ENCODE assay signal across 8 mouse cellular contexts in the genomic region with DNA sequence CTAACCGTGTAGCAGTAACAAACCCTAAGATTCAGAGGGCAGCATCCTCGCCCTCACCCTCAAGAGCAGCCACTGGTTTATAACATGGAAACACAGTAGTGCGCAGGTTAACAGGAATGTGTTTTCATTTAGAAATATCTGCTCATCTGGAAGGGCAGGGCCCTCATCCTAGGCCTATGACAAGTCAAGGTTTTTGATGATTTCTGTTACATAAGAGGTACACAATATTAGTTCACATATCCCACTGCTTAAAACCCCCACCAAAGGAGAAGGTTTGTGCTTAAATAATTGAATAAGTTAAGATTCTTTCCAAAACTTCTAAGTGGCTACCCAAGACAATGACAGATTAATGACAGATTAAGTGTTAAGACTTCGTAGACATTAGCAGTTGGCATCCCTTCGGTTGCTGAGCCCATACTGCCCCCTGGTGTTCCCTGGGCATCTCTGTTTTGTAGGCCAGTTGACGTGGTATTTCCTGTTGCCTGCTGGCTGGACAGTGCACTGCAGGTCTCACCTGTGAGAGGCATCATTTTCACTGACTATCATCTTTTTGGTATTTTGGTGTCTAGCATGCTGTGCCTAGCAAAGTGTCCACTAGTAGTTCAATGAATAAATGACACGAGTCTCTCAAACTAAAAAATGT.
A peak's percentile ranks its signal among the peaks of the same experiment; 100 is the strongest.
DNase-seq lines count a peak whose midpoint lies in the region; ATAC-seq and TF ChIP-seq lines count a peak whose summit lies in the region.

No protein-coding gene starts in this region.

- 0 out of 2 replicates have a peak, but pooled peaks have one; percentile 42 for ATAC-seq in liver, embryonic 15.5 days (ENCODE audit: insufficient read depth)
- peak; percentile 85 for ATAC-seq in neural tube, embryonic 14.5 days (ENCODE audit: low read depth)

- H3K9ac ChIP-seq in liver, embryonic 15.5 days = no peak overlapping the region
- no peak overlapping the region for H3K9ac ChIP-seq in neural tube, embryonic 14.5 days (replicated peaks; ENCODE audit: low read depth, low read length)

- no peaks in the 10 kb centered on the region for H3K27me3 ChIP-seq in liver, embryonic 15.5 days
- H3K27me3 ChIP-seq in neural tube, embryonic 14.5 days (ENCODE audit: control insufficient read depth, insufficient read depth, low read length) = no peaks in the 10 kb centered on the region
- no peaks in the 10 kb centered on the region for H3K27me3 ChIP-seq in testis, adult 2 months (ENCODE audit: control insufficient read depth, insufficient read depth, low read length)

- no peaks in the 10 kb centered on the region for H3K9me3 ChIP-seq in liver, embryonic 15.5 days (replicated peaks)
- H3K9me3 ChIP-seq in neural tube, embryonic 14.5 days (ENCODE audit: control insufficient read depth, low read length) = no peaks in the 10 kb centered on the region

- 42% methylated on average over 7 of the region's 7 CpGs for WGBS in liver, embryonic 15.5 days (ENCODE audit: insufficient replicate concordance)
- WGBS in neural tube, embryonic 14.5 days = 51% methylated on average over 7 of the region's 7 CpGs

- H3K27ac ChIP-seq in liver, embryonic 15.5 days (replicated peaks) = no peak overlapping the region
- H3K27ac ChIP-seq in neural tube, embryonic 14.5 days (ENCODE audit: low read depth, low read length) = no peak overlapping the region
- H3K27ac ChIP-seq in testis, adult 2 months (ENCODE audit: control insufficient read depth, insufficient read depth, low read depth, low read length) = no peak overlapping the region

- TF ChIP-seq CTCF in testis, adult 2 months (IDR thresholded peaks at IDR 0.05; ENCODE audit: control insufficient read depth, insufficient read depth, insufficient replicate concordance, low read depth, low read length) = peak; percentile 87; the same call in 1 of the 2 replicates

- no peak overlapping the region for H3K4me2 ChIP-seq in liver, embryonic 15.5 days
- H3K4me2 ChIP-seq in neural tube, embryonic 14.5 days (ENCODE audit: low read depth, low read length) = no peak overlapping the region

- no peaks in the 10 kb centered on the region for H3K4me1 ChIP-seq in liver, embryonic 15.5 days (replicated peaks)
- no peaks in the 10 kb centered on the region for H3K4me1 ChIP-seq in neural tube, embryonic 14.5 days (ENCODE audit: control insufficient read depth, insufficient read depth, low read length)
- no peaks in the 10 kb centered on the region for H3K4me1 ChIP-seq in testis, adult 2 months (ENCODE audit: control insufficient read depth, insufficient read depth, low read length)

- H3K36me3 ChIP-seq in liver, embryonic 15.5 days (replicated peaks) = no peaks in the 10 kb centered on the region
- no peaks in the 10 kb centered on the region for H3K36me3 ChIP-seq in neural tube, embryonic 14.5 days (ENCODE audit: control insufficient read depth, insufficient read depth, low read length)
- H3K36me3 ChIP-seq in testis, adult 2 months (ENCODE audit: control insufficient read depth, insufficient read depth, low read length) = no peaks in the 10 kb centered on the region

- no peak for TF ChIP-seq POLR2A in testis, adult 2 months (IDR thresholded peaks at IDR 0.05; ENCODE audit: control insufficient read depth, low read depth, low read length)

- peak; percentile 49 for DNase-seq in 416B (ENCODE audit: low read depth)
- DNase-seq in adrenal gland, adult 8-10 months = peak; percentile 72
- DNase-seq in embryo, embryonic 9.5 days (ENCODE audit: extremely low spot score) = peak; percentile 78
- peak; percentile 56 to 84 for DNase-seq in heart, adult 9 months (ENCODE audit: low spot score in 2 of 2)
- DNase-seq in kidney, postnatal 25 days = peak; percentile 88 to 92

- H3K4me3 ChIP-seq in liver, embryonic 15.5 days (replicated peaks) = no peak overlapping the region
- no peak overlapping the region for H3K4me3 ChIP-seq in neural tube, embryonic 14.5 days (ENCODE audit: low read depth, low read length)
- H3K4me3 ChIP-seq in testis, adult 2 months (ENCODE audit: control insufficient read depth, low read depth, low read length) = no peak overlapping the region
